12 mouse cellular contexts compared by ENCODE assay signal in genomic region chr11:85720269-85720773, GRCm38 (mm10).
DNase-seq lines count a peak whose midpoint lies in the region; ATAC-seq lines count a peak whose summit lies in the region.
"Had no signal": no experiment of that assay in that cellular context is flagged by ENCODE, and none has a peak within 500 bp of the region (broad histone marks: within the 10 kb centered on the region; RNA-seq: fewer than 3 reads in every experiment).

No protein-coding gene starts in this region.

- peak overlapping the region; percentile 77 for H3K27ac ChIP-seq in hindbrain, embryonic 10.5 days
- no peak overlapping the region for H3K27ac ChIP-seq in hindbrain, embryonic 16.5 days (ENCODE audit: low read depth, low read length)
- no peak overlapping the region for H3K27ac ChIP-seq in neural tube, embryonic 15.5 days (replicated peaks)
- H3K27ac ChIP-seq in limb, embryonic 12.5 days, result no peak overlapping the region; the same call in 1 of the 2 replicates
- H3K27ac ChIP-seq in stomach, embryonic 16.5 days (ENCODE audit: low read length), result peak overlapping the region; percentile 9; the same call in 1 of the 2 replicates
- H3K27ac ChIP-seq: layer of hippocampus, adult 2 months had no signal

- no peaks in the 10 kb centered on the region for H3K9me3 ChIP-seq in hindbrain, embryonic 10.5 days
- no peaks in the 10 kb centered on the region for H3K9me3 ChIP-seq in hindbrain, embryonic 16.5 days (ENCODE audit: control insufficient read depth, low read length)
- H3K9me3 ChIP-seq in neural tube, embryonic 15.5 days (replicated peaks), result no peaks in the 10 kb centered on the region
- no peaks in the 10 kb centered on the region for H3K9me3 ChIP-seq in limb, embryonic 12.5 days
- H3K9me3 ChIP-seq in stomach, embryonic 16.5 days (replicated peaks; ENCODE audit: control insufficient read depth, low read length), result no peaks in the 10 kb centered on the region

- H3K27me3 ChIP-seq in hindbrain, embryonic 10.5 days (ENCODE audit: insufficient read depth, poor library complexity, severe bottlenecking), result peaks cover 46% of the 10 kb centered on the region
- 0 out of 2 replicates have a peak, but pooled peaks cover 2% of the 10 kb centered on the region for H3K27me3 ChIP-seq in hindbrain, embryonic 16.5 days (replicated peaks; ENCODE audit: control insufficient read depth, insufficient read depth, low read length)
- peaks cover 6% of the 10 kb centered on the region; the same call in 1 of the 2 replicates for H3K27me3 ChIP-seq in neural tube, embryonic 15.5 days (replicated peaks)
- H3K27me3 ChIP-seq in limb, embryonic 12.5 days, result peaks cover 75% of the 10 kb centered on the region
- H3K27me3 ChIP-seq in stomach, embryonic 16.5 days (ENCODE audit: control insufficient read depth, insufficient read depth, low read length), result peaks cover 8% of the 10 kb centered on the region; the same call in 1 of the 2 replicates

- ATAC-seq in hindbrain, embryonic 16.5 days, result no peak
- ATAC-seq in neural tube, embryonic 15.5 days (ENCODE audit: low FRiP score), result no peak
- no peak for ATAC-seq in limb, embryonic 12.5 days (ENCODE audit: insufficient number of reproducible peaks, insufficient read depth, low FRiP score, low TSS enrichment, low read depth)
- ATAC-seq in stomach, embryonic 16.5 days (ENCODE audit: insufficient read depth, low FRiP score), result 0 out of 2 replicates have a peak, but pooled peaks have one; percentile 21

- H3K36me3 ChIP-seq in hindbrain, embryonic 10.5 days, result no peaks in the 10 kb centered on the region
- no peaks in the 10 kb centered on the region for H3K36me3 ChIP-seq in hindbrain, embryonic 16.5 days (ENCODE audit: control insufficient read depth, insufficient read depth, low read length)
- H3K36me3 ChIP-seq in neural tube, embryonic 15.5 days, result no peaks in the 10 kb centered on the region
- no peaks in the 10 kb centered on the region for H3K36me3 ChIP-seq in limb, embryonic 12.5 days
- H3K36me3 ChIP-seq in stomach, embryonic 16.5 days (ENCODE audit: control insufficient read depth, insufficient read depth, low read length), result no peaks in the 10 kb centered on the region

- DNase-seq in hindbrain, embryonic 10.5 days (ENCODE audit: low spot score), result peak; percentile 43
- DNase-seq in neural tube, embryonic 10.5 days (ENCODE audit: extremely low spot score, low spot score), result peak; percentile 50
- DNase-seq in cerebellum, adult 18-20 months, result no peak
- DNase-seq in urinary bladder, postnatal 10 days (ENCODE audit: low spot score), result no peak
- DNase-seq: adrenal gland, adult 8-10 months; right cerebral cortex, adult 18-20 months; thymus, postnatal 25 days had no signal

- no peak overlapping the region for H3K4me3 ChIP-seq in hindbrain, embryonic 10.5 days
- H3K4me3 ChIP-seq in hindbrain, embryonic 16.5 days (ENCODE audit: low read length), result no peak overlapping the region
- H3K4me3 ChIP-seq in neural tube, embryonic 15.5 days (replicated peaks), result no peak overlapping the region
- H3K4me3 ChIP-seq in limb, embryonic 12.5 days (replicated peaks), result no peak overlapping the region
- no peak overlapping the region for H3K4me3 ChIP-seq in stomach, embryonic 16.5 days (replicated peaks; ENCODE audit: low read length)
- H3K4me3 ChIP-seq: layer of hippocampus, adult 2 months had no signal

- WGBS in hindbrain, embryonic 10.5 days, result 12% methylated on average over 6 of the region's 6 CpGs
- WGBS in hindbrain, embryonic 16.5 days, result 17% methylated on average over 6 of the region's 6 CpGs
- 9% methylated on average over 6 of the region's 6 CpGs for WGBS in neural tube, embryonic 15.5 days
- WGBS in limb, embryonic 12.5 days, result 7% methylated on average over 6 of the region's 6 CpGs
- 18% methylated on average over 6 of the region's 6 CpGs for WGBS in stomach, embryonic 16.5 days

- H3K4me2 ChIP-seq in hindbrain, embryonic 16.5 days (ENCODE audit: low read length), result no peak overlapping the region
- H3K4me2 ChIP-seq in neural tube, embryonic 15.5 days, result no peak overlapping the region
- H3K4me2 ChIP-seq in limb, embryonic 12.5 days, result peak overlapping the region; percentile 3; the same call in 1 of the 2 replicates
- no peak overlapping the region for H3K4me2 ChIP-seq in stomach, embryonic 16.5 days (ENCODE audit: low read depth, low read length)

- no peak overlapping the region for H3K9ac ChIP-seq in hindbrain, embryonic 16.5 days (ENCODE audit: low read depth, low read length)
- H3K9ac ChIP-seq in neural tube, embryonic 15.5 days (replicated peaks), result no peak overlapping the region
- H3K9ac ChIP-seq in limb, embryonic 12.5 days (replicated peaks), result no peak overlapping the region
- H3K9ac ChIP-seq in stomach, embryonic 16.5 days (ENCODE audit: low read length), result no peak overlapping the region; the same call in 1 of the 2 replicates

- H3K4me1 ChIP-seq in hindbrain, embryonic 10.5 days (replicated peaks), result peaks cover 38% of the 10 kb centered on the region
- H3K4me1 ChIP-seq in hindbrain, embryonic 16.5 days (ENCODE audit: control insufficient read depth, insufficient read depth, low read depth, low read length), result no peaks in the 10 kb centered on the region; the same call in 1 of the 2 replicates
- H3K4me1 ChIP-seq in neural tube, embryonic 15.5 days, result peaks cover 10% of the 10 kb centered on the region
- H3K4me1 ChIP-seq in limb, embryonic 12.5 days (replicated peaks), result peaks cover 38% of the 10 kb centered on the region
- H3K4me1 ChIP-seq in stomach, embryonic 16.5 days (ENCODE audit: control insufficient read depth, insufficient read depth, low read length), result peaks cover 20% of the 10 kb centered on the region; the same call in 1 of the 2 replicates

Comparison
In these comparisons a context has a peak if more than half of its experiments do, and no peak if none do; other contexts are left out.
1. H3K27ac ChIP-seq: peak in hindbrain, embryonic 10.5 days (single experiment) and stomach, embryonic 16.5 days (single experiment); none in hindbrain, embryonic 16.5 days (single experiment), neural tube, embryonic 15.5 days (single experiment) and limb, embryonic 12.5 days (single experiment).
2. DNase-seq: peak in hindbrain, embryonic 10.5 days (single experiment) and neural tube, embryonic 10.5 days (single experiment); none in cerebellum, adult 18-20 months (0 of 2) and urinary bladder, postnatal 10 days (single experiment).